Mouse (Mus musculus): ENCODE results near the gene Ptch2. TPM values are rescaled to one million over a fixed set of nuclear protein-coding genes. Genes with fewer than 3 reads are reported as not detected.
A peak's percentile ranks its signal among the peaks of the same experiment; 100 is the strongest.

Ptch2 gene
- under 1 TPM; 0.39 to 0.40 TPM for total RNA-seq (2021)
- long read RNA-seq, experiment 1: 0 reads
- long read RNA-seq, experiment 2, partial matches to known transcripts: 1 of 1 reads
- long read RNA-seq, experiment 2, other reads (novel, unspliced or antisense): 0 of 1 reads

- DNase-seq: peak; percentile 79 to 82
These were observed at the start of gene Ptch2 for GRCm38 (mm10) chr4:117095551-117096452. Gene Ptch2 (plus strand): TSS chr4:117096075.

GRCm38 (mm10) chr4:117048836-117049235 lies 47.0 kb upstream of the Ptch2 start:
- DNase-seq: peak; percentile 72 to 76

GRCm38 (mm10) chr4:117049485-117049884 lies 46.4 kb upstream of the Ptch2 start:
- DNase-seq: no peak

- DNase-seq: peak; percentile 53 to 74
These were observed 43.2 kb upstream of the Ptch2 start for GRCm38 (mm10) chr4:117052626-117053025.

- DNase-seq: no peak
These were observed 41.9 kb upstream of the Ptch2 start for GRCm38 (mm10) chr4:117053956-117054355.

GRCm38 (mm10) chr4:117056102-117056501 lies 39.8 kb upstream of the Ptch2 start:
- DNase-seq: no peak

GRCm38 (mm10) chr4:117056514-117056913 lies 39.4 kb upstream of the Ptch2 start:
- no peak for DNase-seq

GRCm38 (mm10) chr4:117058512-117058911 lies 37.4 kb upstream of the Ptch2 start:
- DNase-seq: no peak

GRCm38 (mm10) chr4:117062700-117063390 lies 33.0 kb upstream of the Ptch2 start:
- DNase-seq: peak in 1 of 2 experiments; percentile 9

GRCm38 (mm10) chr4:117068035-117068434 lies 27.8 kb upstream of the Ptch2 start:
- no peak for DNase-seq

- DNase-seq: no peak
These were observed 26.2 kb upstream of the Ptch2 start for GRCm38 (mm10) chr4:117069647-117070046.

- no peak for DNase-seq
These were observed 25.3 kb upstream of the Ptch2 start for GRCm38 (mm10) chr4:117070624-117071023.

GRCm38 (mm10) chr4:117071183-117071582 lies 24.7 kb upstream of the Ptch2 start:
- no peak for DNase-seq

- DNase-seq: no peak
These were observed 7.8 kb upstream of the Ptch2 start for GRCm38 (mm10) chr4:117087948-117088640.

- DNase-seq: no peak
These were observed 5.3 kb upstream of the Ptch2 start for GRCm38 (mm10) chr4:117090586-117090985.

GRCm38 (mm10) chr4:117094626-117095361 lies 1.1 kb upstream of the Ptch2 start:
- no peak for DNase-seq

GRCm38 (mm10) chr4:117096666-117097065 lies 791 bp downstream of the Ptch2 start:
- DNase-seq: peak; percentile 40 to 44

GRCm38 (mm10) chr4:117097969-117098763 lies 2.3 kb downstream of the Ptch2 start:
- no peak for DNase-seq

GRCm38 (mm10) chr4:117098764-117099036 lies 2.8 kb downstream of the Ptch2 start:
- DNase-seq: no peak

- DNase-seq: no peak
These were observed 4.2 kb downstream of the Ptch2 start for GRCm38 (mm10) chr4:117100036-117100435.

GRCm38 (mm10) chr4:117101218-117101617 lies 5.3 kb downstream of the Ptch2 start:
- DNase-seq: peak; percentile 38 to 49
